Mouse (Mus musculus) stomach, embryonic 14.5 days (tissue): ENCODE measurements around the gene Cox5a. TPM values are rescaled to one million over a fixed set of nuclear protein-coding genes. Genes with fewer than 3 reads are reported as not detected.

ENCODE experiments used
- ATAC-seq: fragments of 200-750 bp; cut with Nextera tagmentation; 2 replicates; pipeline ENCODE4 v1.8.0; 2017; ENCODE audit warnings: low read depth, moderate TSS enrichment; ENCODE audit not compliant: insufficient number of reproducible peaks, insufficient read depth, low FRiP score
- H3K27ac ChIP-seq: fragments of 300-500 bp; sonication (generic); 2 replicates; pipeline ENCODE4 v1.5.1; 2014; ENCODE audit warnings: mild to moderate bottlenecking, low read length, moderate library complexity, mixed read lengths
- H3K27me3 ChIP-seq: fragments of 300-500 bp; sonication (generic); 2 replicates; pipeline ENCODE4 v1.6.1; 2014; ENCODE audit warnings: low read length, control low read depth, mixed read lengths; ENCODE audit not compliant: control insufficient read depth, insufficient read depth
- H3K36me3 ChIP-seq: fragments of 300-500 bp; sonication (generic); 2 replicates; pipeline ENCODE4 v1.6.1; 2014; ENCODE audit warnings: mild to moderate bottlenecking, control low read depth, low read length, moderate library complexity, mixed read lengths; ENCODE audit not compliant: control insufficient read depth, insufficient read depth
- H3K4me1 ChIP-seq: fragments of 300-500 bp; sonication (generic); 2 replicates; pipeline ENCODE4 v1.6.1; 2014; ENCODE audit warnings: low read length, control low read depth, mixed read lengths; ENCODE audit not compliant: control insufficient read depth, insufficient read depth
- H3K4me2 ChIP-seq: fragments of 300-500 bp; sonication (generic); replicated peaks from 2 replicates; pipeline ENCODE4 v1.6.1; 2014; ENCODE audit warnings: low read depth, low read length, control low read depth
- H3K4me3 ChIP-seq: fragments of 300-500 bp; sonication (generic); 2 replicates; pipeline ENCODE4 v1.5.1; 2014; ENCODE audit warnings: low read depth, low read length, control low read depth
- H3K9ac ChIP-seq: fragments of 300-500 bp; sonication (generic); replicated peaks from 2 replicates; pipeline ENCODE4 v1.6.1; 2014; ENCODE audit warnings: low read depth, mild to moderate bottlenecking, control low read depth, low read length, moderate library complexity, mixed read lengths
- H3K9me3 ChIP-seq: fragments of 300-500 bp; sonication (generic); 2 replicates; pipeline ENCODE4 v1.6.1; 2016; ENCODE audit warnings: low read depth, low read length, control low read depth; ENCODE audit not compliant: control insufficient read depth
- WGBS: fragments of 180-500 bp; shearing (Covaris S2); extraction: QIAGEN DNeasy Blood & Tissue Kit; methylation state at CpG from one replicate; pipeline ENCODE4 v1.1.7; 2014; 5-methylcytosine and 5-hydroxymethylcytosine counted together
- polyA plus RNA-seq: library from polyadenylated mRNA; unstranded; fragments of >200 nt; fragmentation: Nextera tagmentation; extraction: Ambion mirVana; gene quantifications from 2 replicates; pipeline ENCODE4 v1.2.1, GENCODE M21; 2014

Gene Cox5a
- polyA plus RNA-seq, 1 experiment from 2014 or later = 525 TPM

DNA sequence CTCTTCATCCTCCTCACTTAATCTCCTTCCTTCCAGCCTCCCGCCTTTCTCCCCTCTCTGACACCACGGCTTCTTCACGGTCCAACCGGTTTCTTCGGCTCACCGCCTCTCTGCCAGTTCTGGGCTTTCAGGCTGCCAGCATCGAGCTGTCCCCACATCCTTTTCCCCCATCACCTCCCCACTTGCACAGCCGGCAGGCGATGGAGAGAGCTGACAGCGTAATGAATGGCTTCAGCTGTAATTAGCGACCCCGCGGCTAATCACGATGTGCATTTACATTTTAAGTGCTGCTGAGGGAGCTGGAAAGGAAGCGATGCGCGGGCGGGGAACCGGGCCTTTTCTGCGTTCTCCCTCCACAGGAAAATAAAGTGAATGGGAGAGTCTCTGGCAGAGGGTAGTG, 19.2 kb upstream of the Cox5a start:
- Histone ChIP-seq H3K9me3 (no peaks in the 10 kb centered on the region), H3K9ac (no peak overlapping the region), H3K27me3 (peaks cover 48% of the 10 kb centered on the region), H3K27ac (no peak overlapping the region), H3K36me3 (no peaks in the 10 kb centered on the region), H3K4me3 (no peak overlapping the region), H3K4me1 (peaks cover 17% of the 10 kb centered on the region; the same call in 1 of the 2 replicates), H3K4me2 (peak overlapping the region; percentile 10; the same call in 1 of the 2 replicates)
- WGBS = 3% methylated on average over 20 of the region's 20 CpGs
- ATAC-seq = no peak

DNA sequence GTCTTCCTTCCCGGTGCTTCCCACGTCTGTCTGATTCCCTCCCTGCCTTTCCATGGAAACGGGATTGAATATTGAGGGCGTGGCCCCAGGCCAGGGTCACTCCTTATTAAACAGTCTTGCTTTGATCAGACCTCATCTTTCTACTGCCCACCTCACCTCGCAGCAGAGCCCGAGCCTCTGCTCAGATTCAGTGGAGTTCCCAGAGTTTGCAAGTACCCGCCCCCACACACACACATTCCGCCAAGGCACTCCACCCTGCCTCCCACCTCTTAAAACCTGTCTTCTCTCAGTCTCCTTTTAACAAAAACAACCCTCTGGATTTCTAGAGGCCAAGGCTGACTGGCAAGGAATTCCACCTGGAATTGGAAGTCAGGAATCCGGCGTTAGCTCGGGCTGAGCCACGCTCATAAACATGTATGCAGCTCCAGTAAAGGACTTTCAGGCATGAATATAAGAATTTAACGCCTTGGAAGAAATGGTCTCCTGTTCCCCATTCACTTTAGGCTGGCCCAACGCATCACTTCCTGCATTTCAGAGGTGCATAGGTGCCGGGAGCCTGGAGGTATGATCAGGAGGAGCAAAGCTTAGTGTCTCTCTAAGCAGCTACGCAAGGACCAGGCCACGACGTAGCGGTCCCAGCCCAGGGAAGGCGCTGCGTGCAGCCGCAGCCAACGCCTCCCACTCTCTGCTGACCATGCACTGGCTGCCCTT, 18.0 kb upstream of the Cox5a start:
- no peaks in the 10 kb centered on the region for H3K36me3 ChIP-seq
- peak overlapping the region; percentile 98 for H3K4me2 ChIP-seq
- H3K9me3 ChIP-seq = no peaks in the 10 kb centered on the region
- peaks cover 17% of the 10 kb centered on the region; the same call in 1 of the 2 replicates for H3K4me1 ChIP-seq
- no peak overlapping the region for H3K9ac ChIP-seq
- H3K27me3 ChIP-seq = peaks cover 48% of the 10 kb centered on the region
- WGBS = 3% methylated on average over 23 of the region's 23 CpGs
- H3K27ac ChIP-seq = no peak overlapping the region; the same call in 1 of the 2 replicates
- ATAC-seq = no peak
- H3K4me3 ChIP-seq = peak overlapping the region; percentile 48; the same call in 1 of the 2 replicates

- H3K9ac ChIP-seq = peak within 1 kb of the TSS; percentile 25; the same call in 1 of the 2 replicates
- peaks cover 48% of the 10 kb centered on the region for H3K27me3 ChIP-seq
- ATAC-seq = 0 out of 2 replicates have a peak, but pooled peaks have one; percentile 65
- no peak within 1 kb of the TSS; the same call in 1 of the 2 replicates for H3K27ac ChIP-seq
- H3K4me3 ChIP-seq = peak within 1 kb of the TSS; percentile 48
- peak within 1 kb of the TSS; percentile 98 for H3K4me2 ChIP-seq
- H3K4me1 ChIP-seq = peaks cover 17% of the 10 kb centered on the region; the same call in 1 of the 2 replicates
- no peaks in the 10 kb centered on the region for H3K9me3 ChIP-seq
- WGBS = under 1% methylated on average over 46 of the region's 46 CpGs
- H3K36me3 ChIP-seq = no peaks in the 10 kb centered on the region
These were observed 17.3 kb upstream of the Cox5a start, which contains the start of gene Rpp25 for GRCm38 (mm10) chr9:57503622-57504380. Gene Rpp25 (plus strand): TSS chr9:57504026.

DNA sequence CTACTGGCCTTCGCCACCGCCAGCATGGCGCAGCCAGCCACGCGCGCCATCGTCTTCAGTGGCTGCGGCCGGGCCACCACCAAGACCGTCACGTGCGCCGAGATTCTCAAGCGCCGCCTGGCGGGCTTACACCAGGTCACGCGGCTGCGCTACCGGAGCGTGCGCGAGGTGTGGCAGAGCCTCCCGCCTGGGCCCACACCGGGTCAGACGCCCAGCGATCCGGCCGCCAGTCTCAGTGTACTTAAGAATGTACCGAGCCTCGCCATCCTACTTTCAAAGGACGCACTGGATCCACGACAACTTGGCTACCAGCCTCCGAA, 16.7 kb upstream of the Cox5a start:
- no peak overlapping the region for H3K27ac ChIP-seq
- H3K9me3 ChIP-seq = no peaks in the 10 kb centered on the region
- no peaks in the 10 kb centered on the region for H3K36me3 ChIP-seq
- H3K4me2 ChIP-seq = peak overlapping the region; percentile 98
- WGBS = under 1% methylated on average over 34 of the region's 34 CpGs
- peaks cover 48% of the 10 kb centered on the region for H3K27me3 ChIP-seq
- ATAC-seq = no peak
- H3K4me1 ChIP-seq = peaks cover 17% of the 10 kb centered on the region; the same call in 1 of the 2 replicates
- H3K4me3 ChIP-seq = peak overlapping the region; percentile 48
- H3K9ac ChIP-seq = peak overlapping the region; percentile 25; the same call in 1 of the 2 replicates

GRCm38 (mm10) chr9:57504891-57505290, 16.2 kb upstream of the Cox5a start:
- WGBS = 49% methylated on average over 10 of the region's 10 CpGs

GRCm38 (mm10) chr9:57505700-57506099, 15.4 kb upstream of the Cox5a start:
- ATAC-seq = peak; percentile 65; the same call in 1 of the 2 replicates
- Histone ChIP-seq H3K4me2 (no peak overlapping the region), H3K4me3 (no peak overlapping the region), H3K9me3 (no peaks in the 10 kb centered on the region), H3K27me3 (peaks cover 47% of the 10 kb centered on the region), H3K4me1 (peaks cover 17% of the 10 kb centered on the region; the same call in 1 of the 2 replicates), H3K27ac (no peak overlapping the region), H3K9ac (no peak overlapping the region), H3K36me3 (no peaks in the 10 kb centered on the region)
- WGBS = 4% methylated on average over 8 of the region's 8 CpGs

More at GRCm38 (mm10) chr9:57504891-57505290, 16.2 kb upstream of the Cox5a start:
- Histone ChIP-seq H3K27me3 (peaks cover 48% of the 10 kb centered on the region), H3K9me3 (no peaks in the 10 kb centered on the region), H3K4me3 (0 out of 2 replicates have a peak overlapping the region, but pooled peaks have one; percentile 48), H3K27ac (no peak overlapping the region), H3K4me1 (peaks cover 17% of the 10 kb centered on the region; the same call in 1 of the 2 replicates), H3K9ac (no peak overlapping the region), H3K4me2 (peak overlapping the region; percentile 98), H3K36me3 (no peaks in the 10 kb centered on the region)
- no peak for ATAC-seq

DNA sequence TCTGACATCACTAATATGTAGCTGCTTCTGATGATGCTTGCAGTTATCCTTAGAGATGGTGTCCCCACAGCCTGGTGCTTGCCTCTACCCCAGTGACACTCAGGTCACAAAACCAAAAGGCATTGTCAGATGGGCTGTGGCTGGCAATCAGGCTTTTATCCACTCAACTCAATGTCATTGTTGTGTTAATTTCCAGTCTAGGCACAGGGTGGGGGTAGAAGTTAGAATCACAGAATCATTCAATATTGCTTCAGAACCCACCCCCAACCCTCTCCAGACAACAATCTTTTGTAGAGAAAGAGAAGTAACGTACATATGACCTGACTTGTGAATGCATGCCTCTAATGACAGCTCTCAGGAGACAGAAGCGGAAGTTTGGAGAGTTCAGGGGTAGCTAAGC, 10.5 kb upstream of the Cox5a start:
- Histone ChIP-seq H3K9me3 (no peaks in the 10 kb centered on the region), H3K9ac (no peak overlapping the region), H3K27ac (no peak overlapping the region), H3K27me3 (0 out of 2 replicates have a peak, but pooled peaks cover 8% of the 10 kb centered on the region), H3K4me3 (no peak overlapping the region), H3K4me2 (no peak overlapping the region), H3K36me3 (no peaks in the 10 kb centered on the region), H3K4me1 (peaks cover 3% of the 10 kb centered on the region; the same call in 1 of the 2 replicates)
- no peak for ATAC-seq
- WGBS = 80% methylated on average over 2 of the region's 2 CpGs

- H3K4me2 ChIP-seq = no peak overlapping the region
- H3K4me1 ChIP-seq = peaks cover 2% of the 10 kb centered on the region; the same call in 1 of the 2 replicates
- H3K27me3 ChIP-seq = no peaks in the 10 kb centered on the region
- ATAC-seq = no peak
- H3K27ac ChIP-seq = no peak overlapping the region
- no peaks in the 10 kb centered on the region for H3K36me3 ChIP-seq
- H3K9me3 ChIP-seq = no peaks in the 10 kb centered on the region
- WGBS = 6% methylated on average over 3 of the region's 3 CpGs
- no peak overlapping the region for H3K9ac ChIP-seq
- H3K4me3 ChIP-seq = no peak overlapping the region
These were observed 4.0 kb upstream of the Cox5a start for GRCm38 (mm10) chr9:57517113-57517512.
